9 mouse cellular contexts compared by ENCODE assay signal in the genomic region with DNA sequence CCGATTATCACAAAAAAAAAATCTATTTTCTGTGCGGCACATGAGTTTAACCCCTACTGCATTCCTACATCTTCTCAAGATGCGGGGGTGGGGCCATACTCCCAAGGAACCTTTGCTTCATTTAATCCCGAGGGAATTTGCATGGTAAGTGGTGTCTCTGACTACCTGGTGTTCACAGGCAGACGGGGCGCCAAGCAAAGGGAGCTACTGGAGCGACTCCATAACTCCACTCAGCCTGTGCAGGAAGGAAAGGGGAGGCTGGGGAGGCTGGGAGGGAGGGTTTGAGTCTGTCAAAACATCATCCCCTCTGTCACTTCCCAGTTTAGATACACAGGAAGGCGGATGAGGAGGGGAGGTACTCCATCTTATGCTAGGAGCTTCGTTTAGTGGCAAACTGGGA.
DNase-seq lines count a peak whose midpoint lies in the region; ATAC-seq and TF ChIP-seq lines count a peak whose summit lies in the region.
"Had no signal": no experiment of that assay in that cellular context is flagged by ENCODE, and none has a peak within 500 bp of the region (broad histone marks: within the 10 kb centered on the region; RNA-seq: fewer than 3 reads in every experiment).

No protein-coding gene starts in this region.

- WGBS in neural tube, embryonic 13.5 days, result 78% methylated on average over 9 of the region's 9 CpGs
- WGBS in neural tube, embryonic 15.5 days, result 75% methylated on average over 9 of the region's 9 CpGs
- 62% methylated on average over 9 of the region's 9 CpGs for WGBS in forebrain, embryonic 13.5 days
- 59% methylated on average over 9 of the region's 9 CpGs for WGBS in stomach, embryonic 14.5 days
- WGBS in cerebellum, adult 2 months, result 62% methylated on average over 9 of the region's 9 CpGs

- H3K27me3 ChIP-seq in neural tube, embryonic 13.5 days, result no peaks in the 10 kb centered on the region
- no peaks in the 10 kb centered on the region for H3K27me3 ChIP-seq in neural tube, embryonic 15.5 days (replicated peaks)
- H3K27me3 ChIP-seq in forebrain, embryonic 13.5 days, result no peaks in the 10 kb centered on the region; the same call in 1 of the 2 replicates
- H3K27me3 ChIP-seq in stomach, embryonic 14.5 days (ENCODE audit: control insufficient read depth, insufficient read depth, low read length), result no peaks in the 10 kb centered on the region
- H3K27me3 ChIP-seq in cerebellum, adult 2 months (ENCODE audit: control insufficient read depth, insufficient read depth, low read length), result no peaks in the 10 kb centered on the region
- H3K27me3 ChIP-seq: Patski had no signal

- no peak overlapping the region for H3K4me2 ChIP-seq in neural tube, embryonic 13.5 days
- no peak overlapping the region for H3K4me2 ChIP-seq in neural tube, embryonic 15.5 days
- no peak overlapping the region for H3K4me2 ChIP-seq in forebrain, embryonic 13.5 days
- H3K4me2 ChIP-seq in stomach, embryonic 14.5 days (replicated peaks; ENCODE audit: low read depth, low read length), result no peak overlapping the region

- TF ChIP-seq CTCF in cerebellum, adult 2 months (IDR thresholded peaks at IDR 0.05; ENCODE audit: borderline replicate concordance, insufficient read depth, low read depth, low read length), result no peak

- ATAC-seq in neural tube, embryonic 13.5 days (ENCODE audit: low read depth), result no peak
- ATAC-seq in neural tube, embryonic 15.5 days (ENCODE audit: low FRiP score), result no peak
- ATAC-seq in forebrain, embryonic 13.5 days, result peak; percentile 9; the same call in 1 of the 2 replicates
- ATAC-seq in stomach, embryonic 14.5 days (ENCODE audit: insufficient number of reproducible peaks, insufficient read depth, low FRiP score, low read depth), result no peak
- no peak for ATAC-seq in megakaryocyte progenitor cell, adult 5-6 weeks (replicated peaks; ENCODE audit: poor library complexity)

- peaks cover 25% of the 10 kb centered on the region for H3K4me1 ChIP-seq in neural tube, embryonic 13.5 days (replicated peaks)
- 0 out of 2 replicates have a peak, but pooled peaks cover 3% of the 10 kb centered on the region for H3K4me1 ChIP-seq in neural tube, embryonic 15.5 days
- H3K4me1 ChIP-seq in forebrain, embryonic 13.5 days, result peaks cover 26% of the 10 kb centered on the region
- H3K4me1 ChIP-seq in stomach, embryonic 14.5 days (ENCODE audit: control insufficient read depth, insufficient read depth, low read length), result 0 out of 2 replicates have a peak, but pooled peaks cover 2% of the 10 kb centered on the region
- H3K4me1 ChIP-seq in cerebellum, adult 2 months (ENCODE audit: control insufficient read depth, insufficient read depth, low read length), result peaks cover 1% of the 10 kb centered on the region; the same call in 1 of the 2 replicates

- peaks cover 95% of the 10 kb centered on the region for H3K36me3 ChIP-seq in neural tube, embryonic 13.5 days
- peaks cover 73% of the 10 kb centered on the region for H3K36me3 ChIP-seq in neural tube, embryonic 15.5 days
- peaks cover 90% of the 10 kb centered on the region for H3K36me3 ChIP-seq in forebrain, embryonic 13.5 days (ENCODE audit: poor library complexity, severe bottlenecking)
- peaks cover 68% of the 10 kb centered on the region for H3K36me3 ChIP-seq in stomach, embryonic 14.5 days (ENCODE audit: control insufficient read depth, insufficient read depth, low read length)

- 0 out of 2 replicates have a peak overlapping the region, but pooled peaks have one; percentile 2 for H3K9ac ChIP-seq in neural tube, embryonic 13.5 days
- H3K9ac ChIP-seq in neural tube, embryonic 15.5 days (replicated peaks), result no peak overlapping the region
- no peak overlapping the region for H3K9ac ChIP-seq in forebrain, embryonic 13.5 days
- no peak overlapping the region for H3K9ac ChIP-seq in stomach, embryonic 14.5 days (replicated peaks; ENCODE audit: low read depth, low read length)

- DNase-seq in kidney, postnatal 10 days, result peak; percentile 74
- no peak for DNase-seq in cerebellum, adult 2 months
- no peak for DNase-seq in embryo, embryonic 11 days

- no peak overlapping the region for H3K27ac ChIP-seq in neural tube, embryonic 13.5 days (replicated peaks)
- H3K27ac ChIP-seq in neural tube, embryonic 15.5 days (replicated peaks), result no peak overlapping the region
- H3K27ac ChIP-seq in forebrain, embryonic 13.5 days, result 0 out of 2 replicates have a peak overlapping the region, but pooled peaks have one; percentile 14
- H3K27ac ChIP-seq in stomach, embryonic 14.5 days (ENCODE audit: low read length), result peak overlapping the region; percentile 63; the same call in 1 of the 2 replicates
- no peak overlapping the region for H3K27ac ChIP-seq in cerebellum, adult 2 months (ENCODE audit: insufficient read depth, low read length)

- H3K4me3 ChIP-seq in neural tube, embryonic 13.5 days, result no peak overlapping the region
- H3K4me3 ChIP-seq in neural tube, embryonic 15.5 days (replicated peaks), result no peak overlapping the region
- no peak overlapping the region for H3K4me3 ChIP-seq in forebrain, embryonic 13.5 days
- H3K4me3 ChIP-seq in stomach, embryonic 14.5 days (ENCODE audit: low read depth, low read length), result no peak overlapping the region
- H3K4me3 ChIP-seq in cerebellum, adult 2 months (replicated peaks; ENCODE audit: insufficient read depth, low read depth, low read length), result no peak overlapping the region

- H3K9me3 ChIP-seq in neural tube, embryonic 13.5 days, result no peaks in the 10 kb centered on the region
- no peaks in the 10 kb centered on the region for H3K9me3 ChIP-seq in neural tube, embryonic 15.5 days (replicated peaks)
- no peaks in the 10 kb centered on the region for H3K9me3 ChIP-seq in forebrain, embryonic 13.5 days (replicated peaks)
- H3K9me3 ChIP-seq in stomach, embryonic 14.5 days (ENCODE audit: control insufficient read depth, low read depth, low read length), result no peaks in the 10 kb centered on the region

- no peak for TF ChIP-seq POLR2A in cerebellum, adult 2 months (IDR thresholded peaks at IDR 0.05; ENCODE audit: borderline replicate concordance, insufficient read depth, low read length)

Comparison
In these comparisons a context has a peak if more than half of its experiments do, and no peak if none do; other contexts are left out.
1. H3K27ac ChIP-seq: peak in forebrain, embryonic 13.5 days (single experiment) and stomach, embryonic 14.5 days (single experiment); none in neural tube, embryonic 13.5 days (single experiment), neural tube, embryonic 15.5 days (single experiment) and cerebellum, adult 2 months (single experiment).